Mouse (Mus musculus) erythroblast, adult 5-6 weeks (primary cell): ENCODE data around the gene Ier2. TPM values are rescaled to one million over a fixed set of nuclear protein-coding genes. Genes with fewer than 3 reads are reported as not detected.

Experiments used
- ATAC-seq: replicated peaks from 2 replicates; pipeline ENCODE4 v1.8.0; 2016; ENCODE audit warnings: moderate number of reproducible peaks, mild to moderate bottlenecking, moderate TSS enrichment, inconsistent platforms; ENCODE audit not compliant: poor library complexity, low FRiP score, severe bottlenecking
- total RNA-seq, 2 experiments: library from RNA; stranded (forward) in 1 of 2; stranded (reverse) in 1 of 2; fragments of 150-400 nt in 1 of 2; fragments of 200-764, 138-1000 nt in 1 of 2; gene quantifications; 2 replicates each; pipeline versions ENCODE4 v1.2.3 to v1.2.4; 2015 to 2017; ENCODE audit warnings: low replicate concordance in 2 of 2

Gene Ier2
- total RNA-seq, 2 experiments from 2014 or later: 14.8 to 22.9 TPM

DNA sequence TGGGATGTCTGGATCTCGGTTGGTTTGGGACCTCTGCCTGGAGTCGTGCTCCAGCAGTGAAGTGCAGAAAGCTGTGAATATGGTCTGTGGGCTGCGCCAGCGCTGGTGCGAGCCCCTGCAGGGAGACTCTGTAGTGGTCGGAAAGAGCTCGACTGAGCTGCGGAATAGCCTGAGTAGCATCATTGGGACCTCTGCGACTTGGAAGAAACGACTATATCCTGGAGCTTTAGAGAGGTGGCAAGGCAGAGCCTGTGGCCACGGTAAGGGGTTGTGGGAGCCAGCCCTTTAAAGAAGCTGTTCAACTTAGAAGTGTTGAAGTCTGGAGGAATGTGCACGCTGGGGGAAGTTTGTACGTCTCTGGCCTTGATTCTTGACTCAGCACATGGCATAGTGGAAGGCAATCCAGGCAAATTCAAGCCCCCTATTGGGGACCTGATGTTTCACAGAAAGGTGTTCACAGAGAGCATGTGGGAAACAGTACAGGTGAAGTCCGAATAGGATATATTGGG, 2.8 kb upstream of the Ier2 start:
- ATAC-seq: peak; percentile 3

DNA sequence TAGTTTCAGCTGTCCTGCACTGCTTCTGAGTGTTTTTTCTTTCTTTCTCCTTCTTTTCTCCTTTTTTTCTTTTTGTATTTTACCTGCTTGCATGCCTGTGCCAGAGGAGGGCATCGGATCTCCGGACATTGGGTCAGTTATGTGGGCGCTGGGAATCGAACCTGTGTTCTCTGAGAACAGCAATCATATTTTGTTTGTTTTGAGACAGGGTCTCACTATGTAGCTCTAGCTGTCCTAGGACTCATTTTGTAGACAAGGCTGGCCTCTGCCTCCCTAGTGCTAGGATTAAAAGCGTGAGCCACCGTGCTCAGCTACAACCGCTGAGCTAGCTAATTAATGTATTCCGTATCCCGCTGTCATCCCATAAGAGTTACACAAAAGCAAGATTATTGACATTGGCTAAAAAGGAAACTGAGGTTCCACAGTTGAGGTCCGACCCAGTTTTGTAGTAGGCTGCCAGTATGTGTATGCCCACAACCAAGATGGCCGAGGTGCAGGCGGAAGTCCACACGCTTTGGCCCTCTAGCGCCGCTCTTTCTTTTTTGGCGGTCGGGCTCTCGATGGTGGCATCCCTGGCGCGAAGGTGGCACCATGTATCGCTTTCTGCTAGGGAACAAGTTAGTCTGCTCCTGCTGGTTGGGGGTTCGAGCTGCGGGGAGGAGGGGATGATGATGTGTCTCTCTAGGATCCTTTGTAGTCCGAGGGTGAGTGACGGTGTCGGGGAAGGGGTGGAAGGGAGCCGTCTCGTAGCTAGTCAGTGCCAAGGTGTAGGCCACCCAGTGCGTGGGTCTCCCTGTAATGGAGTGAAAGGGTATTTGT, 2.1 kb upstream of the Ier2 start:
- peak; percentile 67 for ATAC-seq

DNA sequence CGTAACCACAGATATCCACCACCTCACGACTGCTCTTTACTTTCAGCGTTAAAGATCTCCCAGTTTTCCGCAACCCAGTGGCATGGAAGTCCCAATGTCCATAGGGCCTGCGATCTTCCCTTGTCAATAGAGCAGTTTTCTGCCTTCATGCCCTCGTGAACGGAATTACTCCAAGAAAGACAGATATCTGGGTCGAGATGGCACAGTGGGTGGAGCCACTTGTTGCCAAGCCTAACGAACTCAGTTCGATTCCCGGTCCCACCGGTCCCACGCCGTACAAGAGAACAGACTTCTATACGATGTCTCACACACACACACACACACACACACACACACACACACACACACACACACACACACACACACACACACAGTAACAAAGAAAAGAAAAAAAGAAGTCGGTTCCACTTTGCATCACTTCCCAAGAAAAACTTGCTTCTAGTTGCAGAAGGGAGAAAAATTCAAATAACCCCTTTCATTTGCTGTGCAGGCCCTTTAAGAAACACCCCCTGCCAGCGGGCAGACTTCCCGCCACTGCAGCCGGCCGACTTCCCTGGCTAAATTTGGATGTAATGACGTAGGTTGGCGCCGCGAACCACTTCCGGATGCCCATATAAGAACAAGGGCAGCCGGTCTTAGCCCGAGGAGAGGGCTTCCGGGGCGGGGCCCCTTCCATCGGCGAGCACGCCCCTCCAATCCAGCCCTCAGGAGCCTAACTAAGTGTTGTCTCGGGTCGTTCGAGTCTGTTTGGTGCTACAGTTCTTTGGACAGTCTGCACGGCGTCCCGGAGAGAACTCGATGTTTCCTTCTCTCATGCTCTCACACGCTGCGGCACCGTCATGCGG, 1.1 kb upstream of the Ier2 start:
- peak; percentile 62 for ATAC-seq

DNA sequence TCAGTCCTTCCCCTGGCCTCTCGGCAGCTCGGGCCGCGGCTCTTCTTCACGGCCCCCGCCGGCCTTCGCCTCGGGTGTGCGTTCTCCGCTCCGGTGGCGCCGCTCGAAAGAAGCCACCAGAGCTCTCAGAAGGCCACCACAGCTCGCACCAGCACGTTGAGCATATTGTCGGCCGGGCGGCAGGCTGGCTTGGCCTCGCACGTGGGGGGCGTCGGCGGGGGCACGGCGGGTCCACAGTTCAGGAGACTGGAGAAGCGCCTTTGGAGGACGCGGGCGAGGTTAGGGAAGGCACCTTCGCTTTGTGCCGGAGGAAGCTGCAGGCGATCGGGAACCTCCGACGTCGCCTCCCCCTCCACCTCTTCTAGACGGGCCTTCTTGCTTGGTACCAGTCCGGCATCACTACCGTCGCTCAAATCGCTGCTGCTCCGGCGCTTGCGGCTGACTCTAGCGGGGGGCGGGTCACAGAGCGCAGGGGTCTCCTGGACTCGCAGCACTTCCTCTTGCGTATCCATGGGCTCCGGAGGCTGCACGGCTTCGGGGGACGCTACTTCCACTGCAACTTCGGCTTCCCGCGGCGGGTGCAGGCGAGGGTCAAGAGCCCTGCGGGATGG, 586 bp downstream of the Ier2 start:
- ATAC-seq: 0 out of 2 replicates have a peak, but pooled peaks have one; percentile 0

DNA sequence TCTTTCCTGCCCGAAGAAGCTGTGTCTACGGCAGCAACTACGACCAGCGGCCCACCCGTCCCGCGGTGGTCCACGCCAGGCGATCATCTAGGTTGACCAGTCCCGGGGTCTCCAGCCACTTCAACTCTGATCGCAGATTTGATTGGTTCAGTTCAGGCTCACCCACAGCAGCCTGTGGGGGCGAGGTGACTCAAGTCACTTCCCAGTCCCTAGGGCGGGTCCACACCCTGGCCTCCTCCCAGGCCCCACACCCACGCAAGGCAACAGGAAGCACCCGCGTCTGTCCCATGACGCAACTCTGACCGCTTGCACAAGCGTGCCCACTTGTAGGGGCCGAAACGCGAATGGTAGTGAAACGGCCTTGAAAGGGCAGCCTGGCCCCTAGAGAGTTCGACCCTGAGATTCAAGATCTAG, 1.2 kb downstream of the Ier2 start:
- peak; percentile 51 for ATAC-seq

DNA sequence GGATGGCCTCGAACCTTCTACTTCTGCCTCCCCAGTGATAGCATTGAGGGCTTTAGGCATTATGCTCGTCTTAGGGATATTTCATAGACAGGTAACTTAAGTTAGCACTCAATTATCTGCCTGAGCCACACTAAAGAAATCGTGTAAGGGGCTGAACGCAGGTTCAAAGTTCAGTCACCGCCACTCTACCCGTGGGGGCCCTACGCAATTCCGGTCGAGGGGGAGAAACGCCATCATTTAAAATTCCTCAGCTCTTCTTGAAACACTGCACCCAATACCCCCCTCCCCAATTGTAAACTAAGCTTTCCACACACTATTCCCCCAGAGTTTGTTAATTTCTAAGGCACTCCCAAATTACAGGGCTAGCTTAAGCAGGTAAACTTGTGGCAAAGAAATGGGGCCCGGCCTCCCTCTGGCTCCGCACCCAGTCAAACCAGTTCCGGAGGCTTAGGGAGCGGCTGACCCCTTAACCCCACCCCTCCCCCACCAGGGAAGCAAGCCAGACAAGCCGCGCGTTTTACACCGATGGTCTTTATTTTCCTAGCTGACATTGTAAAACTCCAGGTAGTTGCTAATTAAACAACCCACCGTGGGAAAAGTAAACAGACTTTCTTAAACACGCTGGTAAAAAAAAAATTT, 1.7 kb downstream of the Ier2 start:
- no peak for ATAC-seq

DNA sequence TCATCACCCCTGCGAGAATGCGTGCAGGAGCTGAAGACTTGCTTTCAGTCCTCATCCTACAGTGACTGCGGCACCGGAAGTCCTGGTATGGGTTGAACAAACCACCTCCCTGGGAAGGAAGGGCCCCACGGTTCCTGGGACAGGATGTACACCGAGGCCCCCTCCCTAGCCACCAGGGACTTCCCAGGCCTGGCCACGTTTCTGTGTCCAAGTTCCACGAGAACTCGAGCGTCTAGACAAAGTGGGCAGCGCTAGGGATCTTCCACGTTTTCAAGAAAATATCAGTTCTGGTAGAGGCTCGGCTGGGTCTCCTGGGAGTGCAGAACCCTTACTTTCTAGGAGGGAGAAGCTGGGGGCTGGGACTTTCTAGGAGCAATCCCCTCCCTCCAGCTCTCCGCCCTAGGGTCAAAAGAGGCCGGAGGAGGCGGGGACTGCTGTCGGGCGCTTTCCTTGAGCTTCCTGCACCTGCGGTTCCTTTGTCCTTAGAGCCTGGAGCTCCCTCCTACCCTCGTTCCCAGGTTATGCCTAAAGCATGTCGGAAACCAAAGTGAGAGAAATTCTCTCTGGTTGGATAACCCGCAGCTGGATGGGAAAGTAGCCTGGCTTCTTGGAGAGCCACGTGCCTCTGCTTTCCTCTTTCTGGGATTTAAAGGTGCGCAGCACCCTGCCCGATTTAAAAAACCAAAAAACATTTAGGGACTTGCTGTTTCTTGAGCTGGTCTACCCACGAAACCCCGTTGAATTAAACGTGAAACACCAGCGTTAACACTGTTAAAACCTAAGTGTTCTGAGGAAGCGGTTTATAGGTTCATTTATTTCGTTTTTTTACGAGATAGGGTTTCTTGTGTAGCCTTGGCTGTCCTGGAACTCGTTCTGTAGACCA, 2.5 kb downstream of the Ier2 start:
- no peak for ATAC-seq

DNA sequence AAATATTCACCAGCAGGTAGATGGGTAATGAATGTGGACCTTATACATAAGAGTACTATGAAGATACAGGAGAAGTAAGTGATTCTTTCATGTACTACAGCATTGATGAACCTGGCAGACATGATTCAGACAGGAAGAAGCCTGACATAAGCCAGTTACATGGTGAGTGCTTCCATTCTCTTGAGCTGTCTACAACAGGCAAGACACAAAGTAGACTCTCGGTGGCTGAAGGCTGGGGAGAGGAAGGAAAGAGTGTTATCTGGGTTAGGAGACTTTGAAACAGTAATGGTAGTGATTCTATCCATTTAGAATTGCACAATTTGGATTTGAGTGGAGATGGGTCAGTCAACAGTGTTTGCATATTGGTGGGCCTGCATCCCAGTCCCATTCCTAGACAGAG, 3.7 kb downstream of the Ier2 start:
- no peak for ATAC-seq

DNA sequence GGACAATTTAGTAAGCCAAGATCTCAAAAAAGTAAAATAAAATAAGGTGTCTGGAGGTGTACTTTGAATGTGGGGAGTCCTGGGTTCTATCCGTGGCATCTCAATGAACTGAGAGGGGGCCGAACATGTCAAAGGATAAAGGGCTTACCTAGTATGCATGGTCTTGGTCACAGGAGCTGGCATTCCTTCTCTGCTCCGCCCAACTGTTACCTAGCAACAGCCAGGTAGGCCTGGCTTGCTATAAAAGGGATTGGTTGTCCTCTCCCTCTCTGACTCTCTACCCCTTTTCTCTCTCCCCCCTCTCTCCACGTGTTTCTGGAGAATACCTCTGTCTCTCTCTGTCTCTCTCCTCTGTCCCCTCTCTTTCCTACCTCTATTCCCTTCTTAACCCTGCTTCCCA, 5.0 kb downstream of the Ier2 start:
- ATAC-seq: no peak

DNA sequence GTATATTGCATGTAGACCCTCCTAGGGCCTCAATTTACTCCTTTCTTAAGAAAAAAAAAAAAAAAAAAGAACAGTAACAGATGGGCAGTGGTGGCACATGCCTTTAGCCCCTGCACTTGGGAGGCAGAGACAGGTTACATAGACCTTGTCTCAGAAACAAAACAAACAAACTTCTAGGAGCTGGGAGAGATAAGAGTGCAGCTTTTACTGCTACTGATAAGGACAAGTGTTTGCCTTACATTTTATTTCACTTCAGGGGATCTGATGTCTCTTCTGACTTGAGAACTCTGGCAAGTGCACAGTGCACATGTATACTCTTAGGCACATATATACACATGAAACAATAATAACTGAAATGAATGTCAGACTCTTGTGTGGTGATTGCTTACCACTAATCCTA, 5.4 kb downstream of the Ier2 start:
- ATAC-seq: no peak

DNA sequence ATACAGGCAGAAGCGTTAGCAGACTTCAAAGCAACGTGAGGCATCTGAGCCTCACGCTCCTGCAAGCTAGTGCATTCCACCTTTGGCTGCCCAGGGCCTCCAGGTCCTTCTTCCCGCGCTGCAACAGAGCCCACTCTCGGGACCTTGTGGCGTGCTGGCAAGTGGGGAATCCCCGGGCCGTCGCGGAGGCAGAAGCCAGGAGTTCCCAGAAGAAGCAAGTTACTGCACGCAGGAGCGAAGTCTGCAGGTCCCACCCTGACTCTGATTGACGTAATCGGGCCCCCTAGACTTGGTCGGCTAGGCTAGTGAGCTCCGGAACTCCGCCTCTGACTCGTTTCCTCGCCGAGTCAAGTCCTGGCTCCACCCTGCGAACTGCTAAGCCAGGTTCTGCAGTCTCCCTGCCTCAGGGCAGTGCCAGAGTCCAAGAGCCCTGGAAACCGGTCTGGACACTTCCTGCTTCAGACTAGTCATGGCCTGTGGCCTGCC, 6.0 kb downstream of the Ier2 start:
- ATAC-seq: peak; percentile 71

DNA sequence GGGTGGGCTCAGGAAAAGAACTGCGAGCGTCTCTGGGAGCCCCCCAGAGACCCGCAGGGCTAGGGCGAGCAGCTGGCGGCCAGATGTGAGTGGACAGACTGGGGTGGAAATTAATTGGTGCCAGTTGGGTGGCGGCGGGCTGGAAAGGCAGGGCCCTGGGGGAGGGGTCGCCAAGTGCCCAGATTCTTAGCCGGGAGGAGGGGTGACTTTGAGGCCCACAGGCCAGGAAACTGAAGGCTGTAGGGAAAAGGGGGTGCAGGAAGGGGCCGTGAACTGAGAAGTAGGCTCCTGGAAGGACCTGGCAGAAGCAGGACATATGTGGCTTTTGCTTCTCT, 6.5 kb downstream of the Ier2 start:
- 0 out of 2 replicates have a peak, but pooled peaks have one; percentile 2 for ATAC-seq

DNA sequence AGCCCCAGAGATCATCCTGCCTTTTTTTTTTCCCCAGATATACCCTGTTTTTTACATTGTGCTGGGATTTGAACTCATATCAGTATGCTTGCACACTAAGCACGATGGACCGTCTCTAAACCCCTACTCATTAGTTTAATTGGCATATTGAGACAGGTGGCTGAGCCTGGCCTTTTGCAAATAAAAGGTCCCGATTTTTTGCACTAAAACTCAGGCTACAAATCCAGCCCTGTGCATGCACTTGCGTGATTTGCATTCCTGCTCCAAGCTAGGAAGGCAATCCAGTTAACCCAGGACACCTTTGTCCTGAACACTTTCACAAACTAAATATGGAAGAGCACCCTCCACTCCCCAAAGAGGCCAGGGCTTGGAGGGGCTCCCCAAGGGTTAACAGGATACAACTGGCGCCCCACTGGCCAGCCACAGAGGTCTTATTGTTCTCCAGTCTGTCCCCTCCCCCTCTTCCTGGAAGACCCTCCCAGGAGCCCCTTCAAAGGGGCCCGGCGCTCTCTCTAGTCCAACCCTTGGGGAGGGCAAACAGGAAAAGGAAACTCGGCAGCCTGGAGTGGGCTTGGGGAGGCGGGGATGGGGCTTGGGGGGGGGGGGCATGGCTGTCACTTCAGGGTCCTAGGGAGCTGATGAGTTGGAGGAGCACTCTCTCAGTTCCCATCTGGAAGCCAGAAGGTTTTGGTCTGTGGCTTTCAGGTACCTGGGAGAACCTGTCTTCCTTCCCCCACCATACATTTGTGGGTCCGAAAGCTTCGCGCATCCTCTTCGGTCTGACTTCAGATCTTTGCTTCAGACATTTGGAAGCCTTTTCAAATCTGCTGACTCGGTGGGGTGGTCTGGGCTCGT, 7.1 kb downstream of the Ier2 start:
- ATAC-seq: no peak

DNA sequence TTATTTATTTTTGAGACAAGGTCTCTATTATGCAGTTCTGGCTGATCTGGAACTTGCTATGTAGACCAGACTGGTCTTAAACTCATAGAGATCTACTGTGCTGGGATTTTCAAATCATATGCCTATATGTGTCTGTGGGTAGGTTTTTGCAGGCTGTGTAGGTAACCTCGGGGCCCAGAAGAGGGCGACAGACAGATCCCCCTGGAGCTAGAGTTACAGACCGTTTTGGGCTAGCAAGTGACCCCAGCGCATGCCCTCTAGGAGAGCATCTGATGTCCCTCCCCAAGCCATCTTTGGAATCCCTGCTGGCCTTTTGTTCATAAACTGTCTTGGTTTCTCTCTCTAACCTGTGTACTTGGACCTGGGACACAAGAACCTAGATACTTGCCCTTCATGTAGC, 8.1 kb downstream of the Ier2 start:
- no peak for ATAC-seq

DNA sequence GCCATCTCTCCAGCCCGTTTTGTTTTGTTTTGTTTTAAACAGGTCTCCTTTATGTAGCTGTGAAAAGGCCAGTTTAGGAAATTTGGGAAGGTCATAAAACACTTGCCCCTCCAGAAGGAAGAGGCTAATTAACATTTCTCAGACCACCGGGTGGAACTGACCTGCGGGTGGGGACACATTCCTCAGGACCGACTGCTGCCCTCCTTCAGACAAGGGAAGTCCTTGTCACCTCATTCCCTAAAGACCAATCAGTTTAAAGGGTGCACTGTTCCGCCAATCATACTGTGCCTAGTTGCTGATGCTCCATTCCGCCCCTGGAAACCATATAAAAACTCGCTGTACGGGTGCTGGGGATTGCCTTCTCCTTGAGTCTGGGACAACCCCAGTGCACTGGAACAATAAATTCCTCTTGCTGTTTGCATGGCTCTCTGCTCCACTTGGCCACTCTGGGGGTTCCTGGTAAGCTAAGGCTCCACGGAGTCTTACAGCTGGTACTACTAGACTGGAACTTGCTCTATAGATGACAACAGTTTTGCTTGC, 9.5 kb downstream of the Ier2 start:
- ATAC-seq: no peak

DNA sequence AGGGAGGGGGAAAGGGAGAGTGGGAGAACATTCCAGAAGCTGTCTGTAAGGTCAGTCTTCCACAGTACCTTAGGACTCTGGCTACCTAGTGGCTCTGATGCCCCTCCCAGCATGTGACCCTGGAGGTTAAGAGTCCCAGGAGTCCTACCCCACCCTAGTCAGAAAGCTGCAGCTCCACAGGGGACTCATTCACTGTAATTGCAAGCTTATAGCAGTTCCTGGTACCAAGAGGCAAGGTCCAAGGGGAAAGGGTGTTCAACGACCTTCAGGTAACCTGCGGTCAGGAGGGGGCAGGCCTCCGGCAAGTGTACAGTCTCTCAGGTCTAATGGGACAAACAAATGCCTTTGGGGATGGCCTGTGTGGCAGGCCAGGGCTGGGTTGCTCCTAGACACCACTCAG, 12.4 kb downstream of the Ier2 start:
- no peak for ATAC-seq

DNA sequence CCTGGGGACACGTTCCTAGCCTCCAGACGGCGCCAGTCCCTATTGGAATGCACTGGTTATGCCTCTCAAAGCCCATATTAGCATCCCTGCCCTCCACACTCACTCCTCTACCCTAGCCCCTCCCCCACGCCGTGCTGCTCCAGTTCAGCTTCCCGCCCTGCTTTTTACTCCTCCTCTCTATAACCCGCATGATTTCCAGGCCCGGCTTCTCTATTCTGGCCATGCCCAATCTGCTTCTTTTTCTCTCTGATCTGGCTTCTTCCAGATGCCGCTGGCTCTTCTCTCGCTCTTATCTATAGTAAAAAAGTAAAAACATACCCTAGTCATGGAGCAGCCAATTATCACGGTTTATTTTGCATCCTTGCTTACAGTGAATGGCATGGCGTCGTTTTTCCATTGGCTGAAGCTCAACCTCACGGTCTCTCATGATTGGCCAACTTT, 15.2 kb downstream of the Ier2 start:
- ATAC-seq: 0 out of 2 replicates have a peak, but pooled peaks have one; percentile 36

DNA sequence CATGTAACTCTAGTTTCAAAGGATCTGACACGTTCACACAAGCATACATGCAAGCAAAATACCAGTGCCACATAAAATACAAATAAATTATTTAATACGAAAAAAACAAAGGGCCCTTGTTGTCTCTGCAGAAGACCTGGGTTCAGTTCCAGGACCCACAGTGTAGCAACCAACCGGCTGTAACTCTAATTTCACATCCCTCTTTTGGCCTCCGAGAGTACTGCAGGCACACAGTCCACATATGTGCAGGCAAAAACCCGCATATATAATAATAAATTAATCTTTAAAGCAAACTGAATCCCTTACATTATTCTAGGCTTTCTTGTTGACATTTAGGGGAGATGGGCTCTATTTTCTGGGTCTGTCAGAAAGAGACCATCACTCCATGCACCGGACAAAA, 15.9 kb downstream of the Ier2 start:
- ATAC-seq: no peak
